Mouse (Mus musculus) megakaryocyte, embryonic 14.5 days (primary cell): ENCODE measurements around the gene Ppp2r1b.

Experiments used
- FLI1 ChIP-seq: IDR thresholded peaks from 2 replicates; pipeline ENCODE4 v1.6.1; 2012; ENCODE audit warnings: low read length, inconsistent platforms, mixed read lengths
- GATA1 ChIP-seq: IDR thresholded peaks from 3 replicates; pipeline ENCODE4 v1.6.1; 2012; ENCODE audit warnings: mixed read lengths, low read length, inconsistent platforms, borderline replicate concordance

DNA sequence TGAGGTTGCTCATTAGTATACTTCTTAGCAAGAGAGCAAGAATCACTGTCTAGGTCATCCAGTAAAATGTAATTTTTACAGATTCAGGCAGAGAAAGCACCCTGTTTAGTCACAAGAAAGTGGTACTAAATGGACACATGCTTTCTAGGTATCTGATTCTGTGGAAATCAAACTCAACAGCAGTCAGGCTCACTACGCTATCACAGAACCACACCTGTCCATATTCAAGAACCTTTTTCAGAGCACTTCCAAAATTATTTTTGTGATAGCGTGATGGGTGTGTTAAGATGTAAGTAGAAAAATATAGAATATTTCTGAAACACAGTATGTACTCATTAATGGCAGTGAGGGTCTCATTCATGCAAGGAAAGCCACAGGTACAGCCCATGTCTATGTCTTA, 74.5 kb downstream of the Ppp2r1b start:
- TF ChIP-seq GATA1 (no peak), FLI1 (no peak)
